20 mouse cellular contexts compared by ENCODE assay signal in the genomic region with DNA sequence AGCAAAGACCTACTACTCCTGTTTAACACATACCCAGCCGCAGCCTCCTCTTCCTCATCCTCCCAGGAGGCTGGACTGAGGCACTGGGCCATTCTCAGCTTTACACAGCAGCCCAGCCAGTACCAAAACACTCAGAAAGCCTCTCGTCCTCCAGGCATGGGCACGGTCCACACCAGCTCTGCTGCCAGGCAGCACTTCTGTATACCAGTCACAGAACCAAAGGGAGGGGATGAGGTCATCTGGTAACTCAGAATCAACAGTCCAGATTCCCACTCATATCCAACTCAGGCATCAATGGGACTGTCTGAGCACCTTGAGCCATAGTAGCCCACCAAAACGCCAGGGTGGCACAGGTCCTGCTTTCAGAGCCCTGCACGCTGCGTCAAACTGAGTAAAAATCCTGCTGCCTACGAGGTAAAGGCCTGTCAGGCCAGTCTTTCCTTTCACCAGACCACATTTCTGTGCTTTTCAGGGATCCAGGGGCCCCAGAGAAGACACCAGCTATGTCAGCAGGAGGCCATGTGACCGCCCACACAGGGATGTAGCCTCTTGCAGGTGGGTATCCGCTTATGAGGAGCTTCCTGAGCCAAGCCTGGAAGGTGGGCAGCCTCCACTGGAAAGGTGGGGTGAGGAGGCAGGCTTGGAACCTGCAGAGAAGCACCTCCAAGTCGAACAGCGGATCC. TPM values are rescaled to one million over a fixed set of nuclear protein-coding genes. Genes with fewer than 3 reads are reported as not detected.
DNase-seq lines count a peak whose midpoint lies in the region; ATAC-seq lines count a peak whose summit lies in the region.
"Had no signal": no experiment of that assay in that cellular context is flagged by ENCODE, and none has a peak within 500 bp of the region (broad histone marks: within the 10 kb centered on the region; RNA-seq: fewer than 3 reads in every experiment).

No protein-coding gene starts in this region.

- no peaks in the 10 kb centered on the region for H3K9me3 ChIP-seq in heart, embryonic 10.5 days
- no peaks in the 10 kb centered on the region for H3K9me3 ChIP-seq in megakaryocyte, embryonic 14.5 days
- H3K9me3 ChIP-seq in liver, embryonic 13.5 days (replicated peaks) = no peaks in the 10 kb centered on the region
- H3K9me3 ChIP-seq in hindbrain, embryonic 16.5 days (ENCODE audit: control insufficient read depth, low read length) = no peaks in the 10 kb centered on the region
- H3K9me3 ChIP-seq: forebrain, embryonic 13.5 days; heart, embryonic 12.5 days; hindbrain, embryonic 13.5 days; midbrain, embryonic 12.5 days had no signal

- no peak for ATAC-seq in megakaryocyte, adult 5-6 weeks (ENCODE audit: poor library complexity, severe bottlenecking)
- no peak for ATAC-seq in liver, embryonic 13.5 days (ENCODE audit: low read depth)
- ATAC-seq in hindbrain, embryonic 16.5 days = no peak
- ATAC-seq: forebrain, embryonic 13.5 days; lung, postnatal 0 days had no signal

- H3K27ac ChIP-seq in heart, embryonic 10.5 days = no peak overlapping the region
- H3K27ac ChIP-seq in liver, embryonic 13.5 days = peak overlapping the region; percentile 97
- H3K27ac ChIP-seq in hindbrain, embryonic 16.5 days (ENCODE audit: low read depth, low read length) = no peak overlapping the region
- H3K27ac ChIP-seq: forebrain, embryonic 13.5 days; hindbrain, embryonic 13.5 days; midbrain, embryonic 12.5 days had no signal

- no peaks in the 10 kb centered on the region for H3K27me3 ChIP-seq in heart, embryonic 10.5 days (ENCODE audit: insufficient read depth, poor library complexity, severe bottlenecking)
- no peaks in the 10 kb centered on the region for H3K27me3 ChIP-seq in megakaryocyte, embryonic 14.5 days (replicated peaks)
- no peaks in the 10 kb centered on the region for H3K27me3 ChIP-seq in liver, embryonic 13.5 days
- no peaks in the 10 kb centered on the region for H3K27me3 ChIP-seq in hindbrain, embryonic 16.5 days (replicated peaks; ENCODE audit: control insufficient read depth, insufficient read depth, low read length)
- H3K27me3 ChIP-seq: forebrain, embryonic 13.5 days; heart, embryonic 12.5 days; hindbrain, embryonic 13.5 days; midbrain, embryonic 12.5 days had no signal

- no peak for DNase-seq in heart, embryonic 10.5 days (ENCODE audit: low spot score)
- DNase-seq in heart, adult 18-20 months = no peak
- peak; percentile 33 for DNase-seq in MN1 (ENCODE audit: low spot score)
- no peak for DNase-seq in liver, embryonic 13.5 days
- no peak for DNase-seq in right cerebral cortex, adult 18-20 months
- DNase-seq: cerebellum, postnatal 14 days; embryo, embryonic 11 days; gastrocnemius, postnatal 14 days; kidney, adult 11 months; kidney, postnatal 4 days had no signal

- peak overlapping the region; percentile 56 for H3K9ac ChIP-seq in liver, embryonic 13.5 days
- no peak overlapping the region for H3K9ac ChIP-seq in hindbrain, embryonic 16.5 days (ENCODE audit: low read depth, low read length)
- H3K9ac ChIP-seq: forebrain, embryonic 13.5 days; heart, embryonic 12.5 days; hindbrain, embryonic 13.5 days; midbrain, embryonic 12.5 days had no signal

- WGBS in heart, embryonic 10.5 days = 90% methylated on average over 11 of the region's 11 CpGs
- WGBS in liver, embryonic 13.5 days (ENCODE audit: insufficient replicate concordance) = 84% methylated on average over 11 of the region's 11 CpGs
- 93% methylated on average over 11 of the region's 11 CpGs for WGBS in hindbrain, embryonic 16.5 days

- peak overlapping the region; percentile 50 for H3K4me2 ChIP-seq in liver, embryonic 13.5 days
- no peak overlapping the region for H3K4me2 ChIP-seq in hindbrain, embryonic 16.5 days (ENCODE audit: low read length)
- H3K4me2 ChIP-seq: forebrain, embryonic 13.5 days; heart, embryonic 12.5 days; hindbrain, embryonic 13.5 days; midbrain, embryonic 12.5 days had no signal

- peak overlapping the region; percentile 12; the same call in 1 of the 2 replicates for H3K4me3 ChIP-seq in heart, embryonic 10.5 days
- H3K4me3 ChIP-seq in megakaryocyte, embryonic 14.5 days (replicated peaks) = peak overlapping the region; percentile 93
- H3K4me3 ChIP-seq in liver, embryonic 13.5 days (replicated peaks) = no peak overlapping the region; the same call in 1 of the 2 replicates
- no peak overlapping the region for H3K4me3 ChIP-seq in hindbrain, embryonic 16.5 days (ENCODE audit: low read length)
- H3K4me3 ChIP-seq: forebrain, embryonic 13.5 days; heart, embryonic 12.5 days; hindbrain, embryonic 13.5 days; midbrain, embryonic 12.5 days had no signal

- H3K4me1 ChIP-seq in heart, embryonic 10.5 days = peaks cover 61% of the 10 kb centered on the region
- H3K4me1 ChIP-seq in megakaryocyte, embryonic 14.5 days = peaks cover 92% of the 10 kb centered on the region
- peaks cover 88% of the 10 kb centered on the region for H3K4me1 ChIP-seq in liver, embryonic 13.5 days (replicated peaks)
- H3K4me1 ChIP-seq in hindbrain, embryonic 16.5 days (ENCODE audit: control insufficient read depth, insufficient read depth, low read depth, low read length) = peaks cover 40% of the 10 kb centered on the region

- H3K36me3 ChIP-seq in heart, embryonic 10.5 days = peaks cover 40% of the 10 kb centered on the region
- peaks cover 60% of the 10 kb centered on the region for H3K36me3 ChIP-seq in megakaryocyte, embryonic 14.5 days (replicated peaks; ENCODE audit: low read length)
- peaks cover 53% of the 10 kb centered on the region for H3K36me3 ChIP-seq in liver, embryonic 13.5 days
- H3K36me3 ChIP-seq in hindbrain, embryonic 16.5 days (ENCODE audit: control insufficient read depth, insufficient read depth, low read length) = peaks cover 19% of the 10 kb centered on the region

RNA-seq across cellular contexts. Expression of a gene that starts 1.9 kb away (rescaled TPM):
- polyA plus RNA-seq in heart, embryonic 10.5 days (2016; fragmentation: Nextera tagmentation; extraction: Ambion mirVana) = 25.6 and 29.5 TPM in 2 replicates
- 1 to 10 TPM; 6.9 to 8.9 TPM for total RNA-seq in heart, adult 18-20 months (2021)
- 275 and 278 TPM in 2 replicates for polyA plus RNA-seq in megakaryocyte, embryonic 14.5 days (2012; ENCODE audit: insufficient read depth, low replicate concordance)
- 51.4 and 53.6 TPM in 2 replicates for total RNA-seq in megakaryocyte, adult 5-6 weeks (2015)
- total RNA-seq in megakaryocyte, adult 5-6 weeks (2017) = 119 and 121 TPM in 2 replicates
- 33.8 and 34.3 TPM in 2 replicates for polyA plus RNA-seq in liver, embryonic 13.5 days (2015; fragmentation: Nextera tagmentation; extraction: Ambion mirVana)
- 39.4 and 41.3 TPM in 2 replicates for polyA plus RNA-seq in hindbrain, embryonic 16.5 days (2015; fragmentation: Nextera tagmentation; extraction: Ambion mirVana)

RNA-seq across cellular contexts. Expression of a gene that starts 6.5 kb away (rescaled TPM):
- polyA plus RNA-seq in heart, embryonic 10.5 days (2016; fragmentation: Nextera tagmentation; extraction: Ambion mirVana) = 22.7 and 28.2 TPM in 2 replicates
- total RNA-seq in heart, adult 18-20 months (2021) = 10 to 100 TPM; 33.7 to 35.7 TPM
- polyA plus RNA-seq in megakaryocyte, embryonic 14.5 days (2012; ENCODE audit: insufficient read depth, low replicate concordance) = 59.5 and 102 TPM in 2 replicates
- total RNA-seq in megakaryocyte, adult 5-6 weeks (2015) = 23.1 and 23.8 TPM in 2 replicates
- total RNA-seq in megakaryocyte, adult 5-6 weeks (2017) = 58.7 and 68.0 TPM in 2 replicates
- 39.8 and 40.0 TPM in 2 replicates for polyA plus RNA-seq in liver, embryonic 13.5 days (2015; fragmentation: Nextera tagmentation; extraction: Ambion mirVana)
- polyA plus RNA-seq in hindbrain, embryonic 16.5 days (2015; fragmentation: Nextera tagmentation; extraction: Ambion mirVana) = 25.4 and 34.6 TPM in 2 replicates

RNA-seq across cellular contexts. Expression of a gene that starts 9.2 kb away (rescaled TPM):
- 119 and 130 TPM in 2 replicates for polyA plus RNA-seq in heart, embryonic 10.5 days (2016; fragmentation: Nextera tagmentation; extraction: Ambion mirVana)
- 10 to 100 TPM; 47.2 to 51.2 TPM for total RNA-seq in heart, adult 18-20 months (2021)
- polyA plus RNA-seq in megakaryocyte, embryonic 14.5 days (2012; ENCODE audit: insufficient read depth, low replicate concordance) = 143 and 168 TPM in 2 replicates
- 11.8 and 13.3 TPM in 2 replicates for total RNA-seq in megakaryocyte, adult 5-6 weeks (2015)
- total RNA-seq in megakaryocyte, adult 5-6 weeks (2017) = 17.3 and 22.6 TPM in 2 replicates
- 114 and 116 TPM in 2 replicates for polyA plus RNA-seq in liver, embryonic 13.5 days (2015; fragmentation: Nextera tagmentation; extraction: Ambion mirVana)
- 236 and 242 TPM in 2 replicates for polyA plus RNA-seq in hindbrain, embryonic 16.5 days (2015; fragmentation: Nextera tagmentation; extraction: Ambion mirVana)

RNA-seq across cellular contexts. Expression of a gene that starts 16.6 kb away (rescaled TPM):
- polyA plus RNA-seq in heart, embryonic 10.5 days (2016; fragmentation: Nextera tagmentation; extraction: Ambion mirVana) = 28.5 and 29.9 TPM in 2 replicates
- 1 to 10 TPM; 1.1 to 1.3 TPM for total RNA-seq in heart, adult 18-20 months (2021)
- polyA plus RNA-seq in megakaryocyte, embryonic 14.5 days (2012; ENCODE audit: insufficient read depth, low replicate concordance) = 3.6 and 7.7 TPM in 2 replicates
- 3.5 and 3.7 TPM in 2 replicates for total RNA-seq in megakaryocyte, adult 5-6 weeks (2015)
- 2.9 TPM in 2 replicates for total RNA-seq in megakaryocyte, adult 5-6 weeks (2017)
- 6.0 and 6.9 TPM in 2 replicates for polyA plus RNA-seq in liver, embryonic 13.5 days (2015; fragmentation: Nextera tagmentation; extraction: Ambion mirVana)
- 18.0 and 20.0 TPM in 2 replicates for polyA plus RNA-seq in hindbrain, embryonic 16.5 days (2015; fragmentation: Nextera tagmentation; extraction: Ambion mirVana)
- total RNA-seq: neutrophil, adult 5-6 weeks had no signal

RNA-seq across cellular contexts. Expression of a gene that starts 18.6 kb away (rescaled TPM):
- 4.8 and 7.0 TPM in 2 replicates for polyA plus RNA-seq in heart, embryonic 10.5 days (2016; fragmentation: Nextera tagmentation; extraction: Ambion mirVana)
- total RNA-seq in heart, adult 18-20 months (2021) = not detected
- polyA plus RNA-seq in megakaryocyte, embryonic 14.5 days (2012; ENCODE audit: insufficient read depth, low replicate concordance) = 2.7 and 7.7 TPM in 2 replicates
- total RNA-seq in megakaryocyte, adult 5-6 weeks (2015) = not detected in 2 replicates
- not detected in 2 replicates for total RNA-seq in megakaryocyte, adult 5-6 weeks (2017)
- polyA plus RNA-seq in liver, embryonic 13.5 days (2015; fragmentation: Nextera tagmentation; extraction: Ambion mirVana) = 9.5 and 12.6 TPM in 2 replicates
- 0.99 and 1.00 TPM in 2 replicates for polyA plus RNA-seq in hindbrain, embryonic 16.5 days (2015; fragmentation: Nextera tagmentation; extraction: Ambion mirVana)
- total RNA-seq: gastrocnemius, postnatal 14 days; left cerebral cortex, postnatal 10 days; neutrophil, adult 5-6 weeks had no signal
- polyA plus RNA-seq: forebrain, embryonic 13.5 days had no signal

Comparison
In these comparisons a context has a peak if more than half of its experiments do, and no peak if none do; other contexts are left out.
1. H3K4me3 ChIP-seq: peak in heart, embryonic 10.5 days (single experiment) and megakaryocyte, embryonic 14.5 days (single experiment); none in liver, embryonic 13.5 days (single experiment) and hindbrain, embryonic 16.5 days (single experiment).